In the genomic region with DNA sequence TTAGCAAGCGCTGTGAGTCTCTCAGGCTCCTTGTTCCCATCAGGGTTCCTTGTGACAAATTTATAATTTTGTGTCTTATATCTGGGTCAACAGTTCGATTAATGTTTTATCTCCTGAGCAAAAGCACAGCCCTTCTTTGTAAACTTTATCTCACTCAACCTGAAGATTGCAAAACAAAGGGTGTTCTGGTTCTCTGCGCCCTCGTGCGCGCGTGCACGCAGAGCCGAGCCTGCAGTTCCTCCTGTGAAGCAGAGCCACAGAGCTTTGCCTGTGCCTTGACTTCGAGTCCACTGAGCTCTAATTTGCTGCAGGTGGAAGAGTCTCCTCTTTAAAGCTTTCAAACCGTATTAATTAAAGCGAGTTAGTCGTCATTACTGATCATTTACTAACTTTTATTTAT, we compare ENCODE assay signal across 20 mouse cellular contexts.
A peak's percentile ranks its signal among the peaks of the same experiment; 100 is the strongest.
DNase-seq lines count a peak whose midpoint lies in the region; ATAC-seq and TF ChIP-seq lines count a peak whose summit lies in the region.
"Had no signal": no experiment of that assay in that cellular context is flagged by ENCODE, and none has a peak within 500 bp of the region (broad histone marks: within the 10 kb centered on the region; RNA-seq: fewer than 3 reads in every experiment).

No protein-coding gene starts in this region.

- no peak overlapping the region for H3K4me3 ChIP-seq in hindbrain, embryonic 15.5 days
- no peak overlapping the region for H3K4me3 ChIP-seq in hindbrain, postnatal 0 days (ENCODE audit: low read length)
- H3K4me3 ChIP-seq in liver, adult 2 months (ENCODE audit: insufficient read depth, low read depth, low read length), result no peak overlapping the region
- H3K4me3 ChIP-seq in liver, embryonic 12.5 days, result no peak overlapping the region
- H3K4me3 ChIP-seq in liver, embryonic 16.5 days (ENCODE audit: low read depth, low read length), result no peak overlapping the region
- no peak overlapping the region for H3K4me3 ChIP-seq in liver, postnatal 0 days (ENCODE audit: low read depth, low read length)
- no peak overlapping the region for H3K4me3 ChIP-seq in midbrain, embryonic 10.5 days
- H3K4me3 ChIP-seq: embryonic facial prominence, embryonic 10.5 days; embryonic facial prominence, embryonic 12.5 days; forebrain, embryonic 13.5 days; forebrain, embryonic 15.5 days had no signal

- TF ChIP-seq CTCF in hindbrain, postnatal 0 days (IDR thresholded peaks at IDR 0.05; ENCODE audit: low read depth), result no peak
- TF ChIP-seq CTCF in liver, adult 2 months (IDR thresholded peaks at IDR 0.05; ENCODE audit: low read depth, low read length), result no peak
- no peak for TF ChIP-seq CTCF in liver, postnatal 0 days (IDR thresholded peaks at IDR 0.05; ENCODE audit: low read depth)

- H3K9me3 ChIP-seq in hindbrain, embryonic 15.5 days, result no peaks in the 10 kb centered on the region
- no peaks in the 10 kb centered on the region for H3K9me3 ChIP-seq in hindbrain, postnatal 0 days (ENCODE audit: low read length)
- no peaks in the 10 kb centered on the region for H3K9me3 ChIP-seq in liver, embryonic 12.5 days (replicated peaks)
- no peaks in the 10 kb centered on the region for H3K9me3 ChIP-seq in liver, embryonic 16.5 days (replicated peaks; ENCODE audit: control insufficient read depth, low read length)
- no peaks in the 10 kb centered on the region for H3K9me3 ChIP-seq in liver, postnatal 0 days (ENCODE audit: low read length)
- H3K9me3 ChIP-seq in midbrain, embryonic 10.5 days (replicated peaks), result no peaks in the 10 kb centered on the region
- H3K9me3 ChIP-seq: embryonic facial prominence, embryonic 10.5 days; embryonic facial prominence, embryonic 12.5 days; forebrain, embryonic 13.5 days; forebrain, embryonic 15.5 days had no signal

- TF ChIP-seq EP300 in liver, postnatal 0 days (IDR thresholded peaks at IDR 0.05; ENCODE audit: low read depth), result no peak

- peaks cover 12% of the 10 kb centered on the region for H3K4me1 ChIP-seq in hindbrain, embryonic 15.5 days (replicated peaks)
- H3K4me1 ChIP-seq in hindbrain, postnatal 0 days (ENCODE audit: insufficient read depth, low read length), result no peaks in the 10 kb centered on the region
- H3K4me1 ChIP-seq in liver, adult 2 months (ENCODE audit: control insufficient read depth, insufficient read depth, low read length), result no peaks in the 10 kb centered on the region
- H3K4me1 ChIP-seq in liver, embryonic 12.5 days, result no peaks in the 10 kb centered on the region
- no peaks in the 10 kb centered on the region for H3K4me1 ChIP-seq in liver, embryonic 16.5 days (ENCODE audit: control insufficient read depth, low read depth, low read length)
- H3K4me1 ChIP-seq in liver, postnatal 0 days (ENCODE audit: insufficient read depth), result no peaks in the 10 kb centered on the region
- no peaks in the 10 kb centered on the region for H3K4me1 ChIP-seq in midbrain, embryonic 10.5 days

- H3K36me3 ChIP-seq in hindbrain, embryonic 15.5 days, result no peaks in the 10 kb centered on the region
- no peaks in the 10 kb centered on the region for H3K36me3 ChIP-seq in hindbrain, postnatal 0 days (ENCODE audit: insufficient read depth, low read length)
- no peaks in the 10 kb centered on the region for H3K36me3 ChIP-seq in liver, adult 2 months (ENCODE audit: control insufficient read depth, insufficient read depth, low read length)
- no peaks in the 10 kb centered on the region for H3K36me3 ChIP-seq in liver, embryonic 12.5 days
- no peaks in the 10 kb centered on the region for H3K36me3 ChIP-seq in liver, embryonic 16.5 days (ENCODE audit: control insufficient read depth, insufficient read depth)
- H3K36me3 ChIP-seq in liver, postnatal 0 days (replicated peaks; ENCODE audit: insufficient read depth, low read length), result no peaks in the 10 kb centered on the region
- no peaks in the 10 kb centered on the region for H3K36me3 ChIP-seq in midbrain, embryonic 10.5 days
- H3K36me3 ChIP-seq: embryonic facial prominence, embryonic 10.5 days; embryonic facial prominence, embryonic 12.5 days; forebrain, embryonic 15.5 days had no signal

- DNase-seq in hindbrain, postnatal 0 days (ENCODE audit: low spot score), result no peak
- DNase-seq in liver, adult 2 months (ENCODE audit: extremely low read depth, low read depth, low spot score), result peak; percentile 73
- DNase-seq in liver, postnatal 0 days, result peak; percentile 24
- DNase-seq in cerebellum, postnatal 10 days, result no peak
- no peak for DNase-seq in midbrain, embryonic 10.5 days (ENCODE audit: low spot score)
- DNase-seq: adrenal gland, adult 2 months; adrenal gland, postnatal 10 days; adrenal gland, postnatal 25 days; cerebellum, adult 11 months; cerebellum, adult 18-20 months; cerebellum, adult 8-10 months; cerebellum, adult 9-11 months; cerebellum, postnatal 25 days had no signal

- peak overlapping the region; percentile 19; the same call in 1 of the 2 replicates for H3K9ac ChIP-seq in hindbrain, embryonic 15.5 days
- H3K9ac ChIP-seq in hindbrain, postnatal 0 days (replicated peaks; ENCODE audit: low read length), result no peak overlapping the region
- H3K9ac ChIP-seq in liver, adult 2 months (ENCODE audit: low read depth, low read length), result no peak overlapping the region
- no peak overlapping the region for H3K9ac ChIP-seq in liver, embryonic 12.5 days
- H3K9ac ChIP-seq in liver, embryonic 16.5 days (ENCODE audit: low read depth, low read length), result no peak overlapping the region
- no peak overlapping the region for H3K9ac ChIP-seq in liver, postnatal 0 days (replicated peaks)
- H3K9ac ChIP-seq: embryonic facial prominence, embryonic 12.5 days; forebrain, embryonic 13.5 days; forebrain, embryonic 15.5 days had no signal

- no peak overlapping the region for H3K4me2 ChIP-seq in hindbrain, embryonic 15.5 days
- no peak overlapping the region for H3K4me2 ChIP-seq in hindbrain, postnatal 0 days (ENCODE audit: low read depth, low read length)
- no peak overlapping the region for H3K4me2 ChIP-seq in liver, embryonic 12.5 days
- no peak overlapping the region for H3K4me2 ChIP-seq in liver, embryonic 16.5 days (ENCODE audit: low read depth, low read length)
- H3K4me2 ChIP-seq in liver, postnatal 0 days (ENCODE audit: low read depth, low read length), result no peak overlapping the region
- H3K4me2 ChIP-seq: embryonic facial prominence, embryonic 12.5 days; forebrain, embryonic 13.5 days; forebrain, embryonic 15.5 days had no signal

- no peak for ATAC-seq in hindbrain, embryonic 15.5 days (ENCODE audit: low FRiP score, low read depth)
- ATAC-seq in hindbrain, postnatal 0 days, result no peak
- no peak for ATAC-seq in liver, embryonic 12.5 days
- peak; percentile 71 for ATAC-seq in liver, embryonic 16.5 days (ENCODE audit: low read depth)
- ATAC-seq in liver, postnatal 0 days, result no peak
- ATAC-seq: forebrain, embryonic 13.5 days; forebrain, embryonic 15.5 days had no signal

- no peak overlapping the region for H3K27ac ChIP-seq in hindbrain, embryonic 15.5 days (replicated peaks)
- H3K27ac ChIP-seq in hindbrain, postnatal 0 days, result no peak overlapping the region
- H3K27ac ChIP-seq in liver, adult 2 months (replicated peaks; ENCODE audit: insufficient read depth, low read depth, low read length), result no peak overlapping the region
- H3K27ac ChIP-seq in liver, embryonic 12.5 days, result no peak overlapping the region
- H3K27ac ChIP-seq in liver, embryonic 16.5 days (ENCODE audit: low read length), result no peak overlapping the region
- H3K27ac ChIP-seq in liver, postnatal 0 days (ENCODE audit: low read depth), result no peak overlapping the region
- H3K27ac ChIP-seq in midbrain, embryonic 10.5 days (replicated peaks), result no peak overlapping the region
- H3K27ac ChIP-seq: embryonic facial prominence, embryonic 10.5 days; embryonic facial prominence, embryonic 12.5 days; forebrain, embryonic 13.5 days; forebrain, embryonic 15.5 days had no signal

- no peaks in the 10 kb centered on the region for H3K27me3 ChIP-seq in hindbrain, embryonic 15.5 days
- H3K27me3 ChIP-seq in hindbrain, postnatal 0 days (ENCODE audit: insufficient read depth, low read length), result no peaks in the 10 kb centered on the region
- H3K27me3 ChIP-seq in liver, adult 2 months (ENCODE audit: control insufficient read depth, insufficient read depth, low read length), result no peaks in the 10 kb centered on the region
- H3K27me3 ChIP-seq in liver, embryonic 12.5 days (replicated peaks), result no peaks in the 10 kb centered on the region
- no peaks in the 10 kb centered on the region for H3K27me3 ChIP-seq in liver, embryonic 16.5 days (ENCODE audit: control insufficient read depth, insufficient read depth, low read depth, low read length)
- H3K27me3 ChIP-seq in liver, postnatal 0 days (ENCODE audit: insufficient read depth, low read length), result no peaks in the 10 kb centered on the region
- no peaks in the 10 kb centered on the region for H3K27me3 ChIP-seq in midbrain, embryonic 10.5 days (ENCODE audit: low read depth, poor library complexity, severe bottlenecking)
- H3K27me3 ChIP-seq: embryonic facial prominence, embryonic 12.5 days; forebrain, embryonic 13.5 days; forebrain, embryonic 15.5 days had no signal

- no peak for TF ChIP-seq POLR2A in liver, adult 2 months (IDR thresholded peaks at IDR 0.05; ENCODE audit: extremely low read depth, insufficient read depth, low read length)

- no peaks in the 10 kb centered on the region for H3K79me2 ChIP-seq in liver, adult 2 months (ENCODE audit: control insufficient read depth, insufficient read depth, low read length)

- 64% methylated on average over 13 of the region's 13 CpGs for WGBS in hindbrain, embryonic 15.5 days
- WGBS in hindbrain, postnatal 0 days, result 61% methylated on average over 13 of the region's 13 CpGs
- 35% methylated on average over 13 of the region's 13 CpGs for WGBS in liver, adult 2 months
- WGBS in liver, embryonic 12.5 days (ENCODE audit: insufficient replicate concordance), result 66% methylated on average over 13 of the region's 13 CpGs
- WGBS in liver, embryonic 16.5 days (ENCODE audit: insufficient replicate concordance), result 64% methylated on average over 13 of the region's 13 CpGs
- WGBS in liver, postnatal 0 days (ENCODE audit: insufficient replicate concordance), result 65% methylated on average over 13 of the region's 13 CpGs
- 78% methylated on average over 13 of the region's 13 CpGs for WGBS in midbrain, embryonic 10.5 days

Comparison
In these comparisons a context has a peak if more than half of its experiments do, and no peak if none do; other contexts are left out.
1. DNase-seq: peak in liver, adult 2 months (single experiment) and liver, postnatal 0 days (single experiment); none in hindbrain, postnatal 0 days (single experiment), cerebellum, postnatal 10 days (0 of 2) and midbrain, embryonic 10.5 days (single experiment).